Mouse (Mus musculus) c-Kit-positive CD71-positive TER-119-negative erythroid progenitor cells, embryonic 14.5 days (primary cell): ENCODE measurements around the gene Lsm4.

Source experiments
- DNase-seq: peaks from one replicate; pipeline ENCODE4 v3.0.0-alpha.2; 2013; ENCODE audit warnings: low read depth

Lsm4 gene

DNA sequence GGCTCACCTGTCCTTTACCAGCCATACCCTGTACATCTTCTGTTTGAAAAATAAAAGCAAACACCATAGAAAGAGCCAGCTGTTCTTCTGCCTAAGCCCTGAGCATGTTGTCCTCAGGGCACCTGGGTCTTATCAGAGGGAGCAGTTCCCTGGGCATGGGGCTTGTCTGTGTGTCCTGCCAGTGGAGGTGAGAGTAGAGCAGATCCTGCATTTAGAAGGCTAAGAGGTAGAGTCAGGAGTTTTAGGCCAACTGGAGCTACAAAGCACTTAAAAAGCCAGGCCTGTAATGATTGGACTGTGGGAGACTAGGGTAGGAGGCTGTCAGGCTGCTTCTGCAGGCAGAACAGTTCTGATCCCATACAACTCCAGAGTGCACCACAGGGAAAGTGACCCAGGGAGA is 5.6 kb downstream of the Lsm4 start:
- DNase-seq: no peak

DNA sequence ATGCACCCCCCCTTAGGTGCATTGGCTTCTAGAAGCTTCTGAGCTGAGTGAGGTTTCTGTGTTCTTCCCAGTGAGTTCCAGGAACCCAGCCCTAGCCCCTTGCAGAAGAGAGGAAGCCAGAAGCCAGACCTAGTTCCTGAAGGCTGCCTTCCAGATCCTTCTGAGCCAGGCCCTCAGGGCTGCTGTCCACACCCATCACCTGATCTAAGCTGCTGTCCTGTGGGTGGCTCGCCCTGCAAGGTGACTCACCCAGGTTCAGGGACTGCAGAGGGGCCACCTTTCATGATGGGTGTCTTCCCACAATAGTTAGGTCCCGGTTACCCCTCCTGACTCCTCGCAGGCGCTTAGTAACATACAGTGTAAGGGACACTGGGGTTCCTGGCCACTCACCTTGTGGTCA is 6.4 kb downstream of the Lsm4 start:
- DNase-seq: no peak

DNA sequence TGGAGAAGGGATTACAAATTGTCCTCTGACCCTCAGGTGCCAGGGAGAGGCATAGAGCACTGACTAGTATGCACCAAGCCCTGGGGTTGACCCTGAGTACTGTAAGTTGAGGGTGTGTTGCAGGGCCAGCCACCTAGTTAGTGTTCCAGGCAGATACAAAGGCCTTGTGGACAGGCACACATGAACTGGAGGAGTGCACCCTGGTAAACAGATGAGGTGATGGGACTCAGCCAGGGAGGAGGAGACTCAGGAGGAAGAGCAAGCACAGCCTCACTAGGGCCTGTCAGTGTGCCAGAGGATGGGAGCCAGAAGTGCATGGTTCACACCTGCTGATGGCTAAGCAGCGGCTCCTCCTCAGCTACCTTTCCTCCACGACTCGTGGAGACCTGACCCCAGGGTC is 7.0 kb downstream of the Lsm4 start:
- DNase-seq: no peak

DNA sequence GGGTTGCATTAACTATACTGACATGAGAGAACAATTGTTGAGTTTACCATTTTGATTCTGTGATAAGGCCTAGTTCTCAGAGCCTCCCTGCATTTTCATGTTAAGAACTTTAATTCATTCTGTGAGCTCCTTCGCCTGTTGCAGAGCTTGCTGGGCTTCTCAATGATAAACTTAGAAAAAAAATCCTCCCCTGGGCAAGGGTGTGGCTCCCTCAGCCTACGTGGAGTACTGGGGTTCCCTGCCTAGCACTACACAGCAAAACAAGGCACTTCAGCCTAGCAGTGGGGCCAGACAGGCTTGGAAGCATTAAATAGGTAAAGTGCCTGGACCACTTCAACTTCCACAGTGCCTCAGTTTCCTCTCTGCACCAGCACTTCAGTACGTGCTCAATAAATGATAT is 8.4 kb downstream of the Lsm4 start:
- DNase-seq: no peak

DNA sequence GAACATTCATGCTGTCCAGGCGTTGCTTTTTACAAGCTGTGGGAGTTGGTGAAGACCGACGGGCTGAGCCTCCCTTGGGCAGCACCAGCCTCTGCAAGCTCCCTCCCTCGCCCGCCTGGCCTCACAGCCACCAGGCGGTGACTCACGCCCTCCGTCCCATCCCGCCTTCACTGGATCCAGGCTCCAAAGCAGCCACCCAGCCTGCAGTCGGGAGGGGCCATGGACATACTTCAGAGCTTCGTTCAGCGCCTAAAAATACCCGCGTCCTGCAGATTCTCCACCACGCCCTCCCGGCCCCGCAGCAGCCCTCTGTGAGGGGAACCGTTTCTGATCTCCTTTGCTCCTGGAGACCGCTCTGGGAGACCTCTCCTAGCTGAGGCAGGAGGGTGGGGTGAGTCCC is 9.1 kb downstream of the Lsm4 start:
- no peak for DNase-seq

DNA sequence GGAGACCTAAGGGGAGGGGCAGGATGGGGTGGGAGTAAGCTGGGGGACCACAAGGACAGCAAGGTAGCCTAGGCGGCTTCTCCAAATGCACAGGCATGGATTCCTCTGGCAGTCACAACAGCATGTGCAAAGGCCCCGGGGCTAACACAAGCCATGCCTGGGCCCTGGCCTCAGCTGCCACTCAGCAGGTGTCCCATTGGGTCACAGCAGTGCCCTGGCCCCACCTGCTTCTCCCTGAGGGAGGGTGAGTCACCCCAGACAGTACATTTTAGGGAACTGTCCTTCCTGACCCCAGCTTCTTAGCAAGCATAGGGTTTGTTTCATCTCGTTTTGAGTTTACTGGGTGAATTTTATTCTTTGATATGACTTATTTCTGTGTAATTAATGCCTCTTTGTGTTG is 9.6 kb downstream of the Lsm4 start:
- no peak for DNase-seq

DNA sequence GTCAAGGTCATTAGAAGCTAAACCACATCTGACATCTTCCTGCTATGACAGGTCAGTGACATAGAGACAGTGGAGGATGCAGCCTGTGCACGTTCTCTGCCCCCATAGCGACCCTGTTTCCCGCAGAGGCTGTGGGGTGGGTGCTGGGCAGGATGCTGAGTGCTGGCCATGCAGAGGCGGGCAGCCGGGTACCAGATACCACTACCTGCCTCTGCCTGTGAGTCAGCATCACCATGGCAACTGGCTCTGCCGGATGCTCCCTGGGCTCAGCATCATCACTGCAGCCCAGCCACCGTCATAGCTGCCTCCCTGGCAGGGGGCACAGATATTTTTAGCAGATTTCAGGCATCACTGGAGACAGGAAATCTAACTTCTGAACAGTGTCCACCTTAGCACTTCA is 11.2 kb downstream of the Lsm4 start:
- DNase-seq: no peak

DNA sequence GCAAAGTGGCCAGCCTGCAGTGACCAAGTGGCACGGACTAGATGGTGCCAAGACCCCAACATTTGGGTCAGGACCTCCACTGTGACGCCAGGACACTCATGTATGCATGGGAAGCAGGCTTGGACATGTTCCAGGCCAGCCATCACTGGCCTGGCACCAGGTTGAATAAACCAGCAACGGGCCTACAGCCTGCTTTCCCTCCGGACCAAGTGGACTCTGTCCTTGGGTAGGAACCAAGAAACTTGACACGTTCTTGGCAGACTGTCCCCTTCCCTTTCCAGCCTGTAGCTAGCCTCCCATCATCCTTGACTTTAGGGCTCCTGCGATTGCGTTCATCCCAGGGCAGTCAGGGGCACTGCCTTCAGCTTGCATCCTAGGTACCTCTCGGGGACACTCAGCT is 14.5 kb downstream of the Lsm4 start:
- DNase-seq: no peak

DNA sequence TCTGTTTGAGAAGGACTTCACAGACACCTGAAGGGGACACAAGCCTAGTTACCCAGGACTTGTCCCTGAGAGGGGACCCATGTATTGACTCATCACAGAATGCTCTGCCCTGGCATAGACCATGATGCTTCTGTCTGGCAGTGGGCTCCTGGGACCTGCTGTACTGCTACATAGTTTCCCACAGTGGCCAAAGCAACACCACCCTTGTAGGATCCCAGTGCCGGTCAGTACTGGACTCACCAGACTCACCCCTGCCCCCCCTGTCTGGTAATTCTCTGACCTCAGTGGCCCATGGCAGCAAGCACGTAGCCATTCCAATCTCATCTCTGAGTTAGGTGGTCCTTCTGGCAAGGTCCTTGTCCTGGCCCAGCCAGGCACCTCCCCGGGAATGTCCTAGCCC is 15.1 kb downstream of the Lsm4 start:
- no peak for DNase-seq

DNA sequence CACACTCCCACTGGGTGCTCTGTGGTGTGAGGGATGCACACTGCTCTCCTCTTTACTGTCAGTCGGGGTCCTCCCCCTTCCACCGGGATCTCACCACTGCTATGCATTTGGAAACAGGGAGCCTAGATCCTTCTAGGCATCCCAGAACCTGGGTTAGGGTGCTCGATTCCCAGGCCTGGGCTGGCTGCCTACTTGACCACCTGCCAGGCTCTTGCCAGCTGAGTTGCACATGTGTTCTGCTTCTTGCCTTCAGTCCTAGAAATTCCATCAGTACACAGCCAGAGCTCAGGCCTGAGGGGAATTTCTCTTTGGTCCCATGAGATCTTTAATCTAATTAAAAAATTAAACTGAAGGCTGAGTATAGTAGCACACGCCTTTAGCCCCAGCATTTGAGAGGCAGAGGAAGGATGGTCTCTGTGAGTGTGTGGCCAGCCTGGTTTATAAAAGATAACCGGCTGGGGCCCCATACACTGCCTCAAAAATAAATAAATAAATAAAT is 16.9 kb downstream of the Lsm4 start:
- DNase-seq: no peak

DNA sequence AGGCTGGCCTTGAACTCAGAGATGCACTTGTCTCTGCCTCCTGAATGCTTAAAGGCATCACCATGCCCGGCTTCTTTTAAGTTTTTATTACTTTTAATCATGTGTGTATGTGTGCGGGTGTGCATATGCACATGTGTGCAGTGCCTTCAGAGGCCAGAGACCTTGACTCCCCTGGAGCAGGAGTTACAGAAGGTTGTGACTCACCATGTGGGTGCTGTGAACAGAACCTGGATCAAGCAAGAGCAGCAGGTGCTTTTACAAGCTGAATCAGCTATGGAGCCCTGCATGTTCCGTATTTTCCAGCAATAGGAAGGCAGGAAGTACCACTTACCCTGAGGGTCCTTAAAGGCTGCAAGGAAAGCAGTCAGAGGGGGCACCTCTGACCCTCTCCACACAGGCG is 18.2 kb downstream of the Lsm4 start:
- no peak for DNase-seq

DNA sequence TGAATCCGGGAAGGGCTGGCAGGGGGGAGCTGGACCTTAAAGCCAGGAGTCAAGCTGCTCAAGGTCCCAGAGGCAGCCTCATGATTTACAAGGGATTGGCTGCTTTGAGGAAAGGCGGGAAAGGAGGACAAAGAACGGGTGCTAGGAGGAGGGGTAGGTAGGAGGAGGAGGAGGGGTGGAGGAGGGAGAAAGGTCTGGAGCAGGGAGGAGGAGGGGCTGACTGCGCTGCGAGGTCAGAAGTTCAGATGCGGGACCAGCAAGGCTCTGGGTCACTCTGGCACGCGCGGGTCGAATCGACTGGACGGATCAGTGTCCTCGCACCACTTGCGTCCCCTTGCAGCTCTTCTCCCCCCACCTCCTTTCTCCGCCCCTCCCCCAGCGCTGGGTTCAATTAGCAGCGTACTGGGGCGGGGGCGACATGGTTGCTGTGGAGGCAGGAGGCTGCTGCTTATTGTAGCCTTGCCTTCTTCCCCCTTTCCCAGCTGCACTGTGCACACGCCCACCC is 18.7 kb downstream of the Lsm4 start:
- DNase-seq: no peak

DNA sequence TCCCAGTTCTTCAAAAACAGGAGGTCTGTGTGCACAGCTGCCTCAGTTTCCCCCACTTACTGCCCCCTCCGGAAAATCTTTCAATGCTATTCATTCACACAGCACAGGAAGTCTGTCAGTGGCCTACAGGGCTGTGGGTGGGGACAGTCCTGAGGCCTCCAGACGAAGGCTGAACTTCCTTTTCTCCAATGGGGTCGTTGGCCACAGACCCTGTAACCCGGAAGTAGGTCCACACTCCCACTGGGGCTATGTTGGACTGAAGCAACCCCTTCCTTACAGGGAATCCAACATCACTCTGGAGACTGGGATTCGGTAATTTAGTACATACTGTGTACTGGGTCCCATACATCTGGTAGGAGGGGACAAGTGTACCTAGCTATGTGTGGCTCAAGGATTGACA is 20.6 kb downstream of the Lsm4 start:
- no peak for DNase-seq

DNA sequence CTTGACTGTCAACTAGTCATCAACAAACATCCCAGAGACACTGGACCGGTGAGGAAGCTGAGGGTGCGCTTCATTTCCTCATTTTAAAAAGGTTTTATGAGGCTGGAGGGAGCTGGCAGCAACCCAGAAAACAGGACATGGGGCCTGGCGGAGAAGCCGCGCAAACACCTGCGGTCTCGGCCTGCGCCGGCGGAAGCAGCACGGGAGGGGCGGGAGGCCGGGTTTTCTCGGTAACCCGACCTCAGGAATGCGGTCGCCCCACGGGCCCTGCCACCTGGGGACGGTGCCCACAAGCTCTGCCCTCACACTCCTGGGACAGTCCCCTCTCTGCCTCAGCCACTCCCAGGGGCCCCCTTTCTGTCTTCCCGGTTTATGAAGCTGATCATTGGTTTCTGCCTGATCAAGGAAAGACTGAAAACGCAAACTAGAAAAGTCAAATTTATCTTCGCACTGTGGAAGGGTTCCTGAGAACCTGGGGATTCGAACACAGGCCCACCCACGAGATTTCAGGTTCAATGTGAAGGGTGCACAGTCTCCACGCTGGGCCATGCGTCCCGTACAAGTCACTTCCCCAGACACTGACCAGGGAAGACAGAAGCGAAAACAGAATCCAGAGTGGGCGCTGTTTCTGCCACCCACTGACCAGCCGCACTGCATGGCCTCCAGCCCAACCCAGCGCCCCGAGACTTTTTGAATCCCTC is 22.4 kb downstream of the Lsm4 start:
- no peak for DNase-seq

DNA sequence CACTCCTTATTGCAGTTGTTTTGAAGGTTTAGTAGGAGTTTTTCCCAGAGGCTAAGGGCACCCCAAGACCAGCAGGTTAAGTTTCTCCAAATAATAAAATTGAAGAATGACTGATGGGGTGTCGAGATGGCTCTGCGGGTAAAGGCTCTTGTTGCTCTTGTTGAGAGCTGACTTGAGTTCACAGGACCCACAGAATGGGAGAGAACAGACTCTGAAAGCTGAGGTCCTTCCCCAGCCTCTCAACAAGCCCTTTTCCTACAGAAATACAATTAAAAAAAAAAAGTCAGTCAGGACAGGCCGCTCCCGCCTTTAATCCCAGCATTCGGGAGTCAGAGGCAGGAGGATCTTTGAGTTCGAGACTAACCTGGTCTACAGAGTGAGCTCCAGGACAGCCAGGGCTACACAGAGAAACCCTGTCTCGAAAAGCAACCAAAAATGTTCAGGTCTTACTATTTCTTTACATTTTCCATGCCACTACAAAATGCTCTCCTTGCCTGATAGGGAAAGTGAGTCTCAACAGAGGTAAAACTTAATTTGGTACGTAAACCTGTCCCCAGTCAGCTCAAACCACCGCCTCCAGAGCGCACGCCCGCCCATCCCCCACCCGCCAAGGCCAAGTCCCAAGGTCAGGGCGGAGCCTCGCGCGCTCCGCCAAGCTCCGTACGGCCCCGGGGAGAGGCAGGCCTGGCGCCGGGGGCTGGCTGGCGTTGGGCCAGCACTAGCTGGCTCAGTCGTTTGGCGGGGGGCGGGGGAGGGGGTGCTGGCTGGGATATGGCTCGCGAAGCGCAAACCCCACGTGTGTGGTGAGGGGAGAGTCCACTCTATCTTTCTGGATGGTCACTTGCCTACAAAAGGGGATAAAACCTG is 23.2 kb downstream of the Lsm4 start:
- no peak for DNase-seq

DNA sequence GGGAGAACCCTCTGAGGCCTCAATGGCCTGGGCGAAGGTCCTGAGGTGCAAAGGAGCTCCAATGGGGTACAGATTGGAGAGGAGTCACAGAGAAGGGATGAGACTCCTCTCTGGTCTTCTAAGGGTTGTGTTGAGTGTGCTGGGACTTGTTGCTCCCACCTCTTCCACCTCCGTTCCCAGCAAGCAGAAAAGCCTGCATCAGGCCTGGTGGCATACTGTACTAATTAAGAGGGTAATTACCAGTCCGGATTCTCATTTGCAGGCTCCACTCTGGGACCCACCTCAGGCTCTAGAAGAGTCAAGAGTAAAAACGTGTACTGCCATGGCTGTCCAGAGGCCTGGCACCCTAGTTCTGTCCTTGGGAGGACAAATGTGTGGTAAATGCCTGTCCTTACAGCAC is 23.9 kb downstream of the Lsm4 start:
- no peak for DNase-seq

DNA sequence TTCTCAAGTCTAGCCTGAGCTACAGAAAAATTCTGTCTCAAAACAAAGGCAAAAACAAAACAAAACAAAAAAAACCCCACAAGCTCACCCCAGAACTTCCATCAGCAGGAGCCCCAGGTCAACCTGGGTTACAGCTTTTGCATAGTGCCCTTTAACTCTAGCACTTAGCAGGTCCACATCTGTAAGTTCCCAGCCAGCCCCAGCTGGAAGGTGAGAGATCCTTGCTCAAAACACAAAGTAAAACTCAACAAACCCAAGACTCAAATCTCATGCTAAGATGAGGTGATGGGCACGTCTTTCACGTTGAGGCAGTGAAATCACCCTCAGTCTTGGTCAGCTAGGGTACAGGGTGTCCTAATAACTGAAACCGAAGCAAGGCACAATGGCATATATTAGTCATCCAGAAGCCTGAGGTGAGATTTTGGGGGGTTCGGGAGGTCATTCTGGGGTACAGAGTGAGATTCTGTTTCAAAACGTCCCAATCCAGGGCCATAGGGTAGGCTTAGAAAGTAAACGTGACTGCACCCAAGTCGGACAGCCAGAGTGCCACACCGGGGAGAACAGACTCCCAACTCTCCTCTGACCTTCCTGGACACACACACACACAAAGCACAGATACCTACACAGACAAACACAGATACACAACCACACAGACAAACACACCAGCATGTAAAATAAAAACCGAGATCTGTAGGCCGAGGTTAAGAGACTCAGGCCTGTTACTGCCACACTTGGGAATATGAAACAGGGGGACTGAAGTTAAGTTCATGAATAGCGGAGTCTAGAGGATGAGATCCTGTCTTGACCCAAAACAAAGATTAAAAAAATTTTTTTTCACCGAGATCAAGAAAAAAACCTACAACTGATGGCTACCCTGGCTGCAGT is 24.6 kb downstream of the Lsm4 start:
- no peak for DNase-seq

DNA sequence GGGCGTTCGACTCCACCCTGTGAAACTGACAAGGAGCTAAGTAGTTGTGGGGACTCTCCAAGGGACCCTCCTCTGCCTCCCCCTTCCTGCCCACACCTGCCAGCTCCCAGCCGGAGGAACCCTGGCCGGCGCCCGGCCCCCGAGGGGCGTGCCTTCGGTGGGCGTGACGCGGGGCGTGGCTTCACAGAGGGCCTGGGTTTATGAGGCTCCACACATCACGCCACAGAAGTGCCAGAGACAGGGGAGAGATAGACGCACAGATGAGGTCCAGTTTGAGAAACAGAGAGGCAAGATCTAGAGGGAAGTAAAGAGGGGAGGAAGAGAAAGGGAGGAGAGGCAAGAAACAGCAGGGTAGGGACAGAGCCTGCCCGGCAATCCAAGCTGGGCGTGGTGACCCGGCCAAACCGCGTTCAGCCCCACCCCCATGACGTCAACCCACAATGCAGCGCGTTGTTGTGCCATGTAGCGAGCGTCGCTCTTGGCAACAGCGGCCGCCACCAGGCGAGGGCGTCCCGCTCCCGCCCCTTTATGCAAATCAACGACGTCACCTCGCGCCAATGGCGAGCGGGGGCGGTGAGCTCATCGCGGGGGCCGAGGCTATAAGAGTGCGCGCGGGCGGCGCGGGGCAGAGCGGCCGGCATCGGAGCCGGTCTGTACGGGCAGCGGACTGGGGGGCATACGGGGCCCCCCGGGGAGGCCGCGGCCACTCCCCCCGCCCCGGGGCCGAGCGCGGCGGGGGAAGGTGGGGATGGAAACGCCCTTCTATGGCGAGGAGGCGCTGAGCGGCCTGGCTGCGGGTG is 25.5 kb downstream of the Lsm4 start, which contains the start of gene Jund:
Jund (plus strand) TSS at position 640 of the 800 bp plus-strand sequence.
- DNase-seq: peak; percentile 97

DNA sequence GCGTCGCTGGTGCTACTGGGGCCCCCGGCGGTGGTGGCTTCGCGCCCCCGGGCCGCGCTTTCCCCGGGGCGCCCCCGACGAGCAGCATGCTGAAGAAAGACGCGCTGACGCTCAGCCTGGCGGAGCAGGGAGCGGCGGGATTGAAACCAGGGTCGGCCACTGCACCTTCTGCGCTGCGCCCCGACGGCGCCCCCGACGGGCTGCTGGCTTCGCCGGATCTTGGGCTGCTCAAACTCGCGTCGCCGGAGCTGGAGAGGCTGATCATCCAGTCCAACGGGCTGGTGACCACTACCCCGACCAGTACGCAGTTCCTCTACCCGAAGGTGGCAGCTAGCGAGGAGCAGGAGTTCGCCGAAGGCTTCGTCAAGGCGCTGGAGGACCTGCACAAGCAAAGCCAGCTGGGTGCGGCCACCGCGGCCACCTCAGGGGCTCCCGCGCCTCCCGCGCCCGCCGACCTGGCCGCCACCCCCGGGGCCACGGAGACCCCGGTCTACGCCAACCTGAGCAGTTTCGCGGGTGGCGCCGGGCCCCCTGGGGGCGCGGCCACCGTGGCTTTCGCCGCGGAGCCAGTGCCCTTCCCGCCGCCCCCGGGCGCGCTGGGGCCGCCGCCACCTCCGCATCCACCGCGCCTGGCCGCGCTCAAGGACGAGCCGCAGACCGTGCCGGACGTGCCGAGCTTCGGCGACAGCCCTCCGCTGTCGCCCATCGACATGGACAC is 26.2 kb downstream of the Lsm4 start:
- no peak for DNase-seq

DNA sequence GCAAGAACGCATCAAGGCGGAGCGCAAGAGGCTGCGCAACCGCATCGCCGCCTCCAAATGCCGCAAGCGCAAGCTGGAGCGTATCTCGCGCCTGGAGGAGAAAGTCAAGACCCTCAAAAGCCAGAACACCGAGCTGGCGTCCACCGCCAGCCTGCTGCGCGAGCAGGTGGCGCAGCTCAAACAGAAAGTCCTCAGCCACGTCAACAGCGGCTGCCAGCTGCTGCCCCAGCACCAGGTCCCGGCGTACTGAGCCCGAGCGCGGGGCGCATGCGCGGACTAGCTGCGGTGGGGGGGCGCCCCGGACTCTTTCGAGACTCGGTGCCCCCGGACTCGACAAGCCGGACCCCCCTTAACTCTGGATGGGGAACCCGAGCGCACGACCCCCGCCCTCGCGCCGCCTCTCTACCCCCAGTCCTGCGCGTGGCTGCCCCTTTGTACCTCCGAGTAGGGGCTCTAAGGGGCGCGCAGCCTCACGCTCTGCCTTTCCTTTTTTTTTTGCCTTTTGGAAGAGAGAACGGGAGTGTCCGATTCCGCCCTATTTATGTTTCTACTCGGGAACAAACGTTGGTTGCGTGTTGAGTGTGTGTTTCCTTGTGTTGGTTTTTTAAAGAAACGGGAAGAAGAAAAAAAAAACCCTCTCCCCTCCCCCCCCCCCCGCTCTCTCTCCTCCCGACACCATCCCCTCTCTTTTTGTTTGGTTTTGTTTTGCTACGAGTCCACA is 26.9 kb downstream of the Lsm4 start:
- no peak for DNase-seq
